Mouse (Mus musculus): Measurements from ENCODE around the gene Arfgap3.
"Not testable (repeated sequence)": the region's sequence is repeated elsewhere in the genome, so short reads cannot be mapped to it uniquely, and the experiment has no call there.

GRCm38 (mm10) chr15:83269985-83270384 is 80.1 kb downstream of the Arfgap3 start:
- TF ChIP-seq CTCF, POLR2A (IDR thresholded peaks at IDR 0.05; ENCODE audit: extremely low read depth, insufficient read depth, low read length): not testable (repeated sequence)

All from cortical plate, adult 2 months (tissue).